Mouse (Mus musculus) bone marrow, adult 2 months (tissue): ENCODE data around the gene Ptprt.

Experiments
- CTCF ChIP-seq: fragments of 200-500 bp; IDR thresholded peaks from 2 replicates; pipeline ENCODE4 v1.5.1; 2011; ENCODE audit warnings: low read length, control low read depth; ENCODE audit not compliant: control insufficient read depth, insufficient read depth
- POLR2A ChIP-seq: fragments of 200-500 bp; IDR thresholded peaks from 2 replicates; pipeline ENCODE4 v1.6.1; 2011; ENCODE audit warnings: low read depth, mild to moderate bottlenecking, control low read depth, low read length, borderline replicate concordance; ENCODE audit not compliant: control insufficient read depth

- TF ChIP-seq POLR2A (no peak), CTCF (no peak)
These were observed 24.4 kb downstream of the Ptprt start for GRCm38 (mm10) chr2:162636387-162637009.
